ENCODE assay signal across 13 mouse cellular contexts in genomic region chr16:55698489-55698892, GRCm38 (mm10).
DNase-seq lines count a peak whose midpoint lies in the region; ATAC-seq and TF ChIP-seq lines count a peak whose summit lies in the region.
"Had no signal": no experiment of that assay in that cellular context is flagged by ENCODE, and none has a peak within 500 bp of the region (broad histone marks: within the 10 kb centered on the region; RNA-seq: fewer than 3 reads in every experiment).

No protein-coding gene starts in this region.

- H3K9ac ChIP-seq in lung, postnatal 0 days (replicated peaks; ENCODE audit: low read depth), result no peak overlapping the region
- H3K9ac ChIP-seq in stomach, postnatal 0 days (ENCODE audit: low read length), result no peak overlapping the region
- H3K9ac ChIP-seq: embryonic facial prominence, embryonic 15.5 days; liver, embryonic 14.5 days had no signal

- no peaks in the 10 kb centered on the region for H3K9me3 ChIP-seq in lung, postnatal 0 days (ENCODE audit: low read length)
- H3K9me3 ChIP-seq in stomach, postnatal 0 days (ENCODE audit: control insufficient read depth, low read length), result no peaks in the 10 kb centered on the region
- H3K9me3 ChIP-seq: embryonic facial prominence, embryonic 15.5 days had no signal

- H3K27ac ChIP-seq in lung, postnatal 0 days (ENCODE audit: low read length), result no peak overlapping the region
- H3K27ac ChIP-seq in stomach, postnatal 0 days (replicated peaks), result no peak overlapping the region
- H3K27ac ChIP-seq: embryonic facial prominence, embryonic 15.5 days; liver, embryonic 14.5 days had no signal

- no peak for TF ChIP-seq EP300 in lung, postnatal 0 days (IDR thresholded peaks at IDR 0.05)
- no peak for TF ChIP-seq EP300 in stomach, postnatal 0 days (optimal IDR thresholded peaks at IDR 0.05)

- peak; percentile 29 for DNase-seq in lung, postnatal 0 days (ENCODE audit: low spot score)
- no peak for DNase-seq in lung, adult 18-20 months
- peak; percentile 1 for DNase-seq in Muller cell, postnatal 12 days (ENCODE audit: inconsistent ontology term)
- DNase-seq in stomach, postnatal 0 days (ENCODE audit: low spot score), result no peak
- no peak for DNase-seq in urinary bladder, postnatal 25 days (ENCODE audit: low spot score)
- DNase-seq in MN1 (ENCODE audit: low spot score), result no peak
- DNase-seq: gastrocnemius, postnatal 14 days had no signal

- no peak overlapping the region for H3K4me3 ChIP-seq in lung, postnatal 0 days (ENCODE audit: low read depth, low read length)
- H3K4me3 ChIP-seq in stomach, postnatal 0 days (ENCODE audit: low read depth, low read length), result no peak overlapping the region
- H3K4me3 ChIP-seq: embryonic facial prominence, embryonic 15.5 days had no signal

- H3K4me2 ChIP-seq in lung, postnatal 0 days (replicated peaks; ENCODE audit: low read depth, low read length), result no peak overlapping the region
- no peak overlapping the region for H3K4me2 ChIP-seq in stomach, postnatal 0 days (replicated peaks; ENCODE audit: low read depth)
- H3K4me2 ChIP-seq: embryonic facial prominence, embryonic 15.5 days; midbrain, embryonic 11.5 days had no signal

- no peaks in the 10 kb centered on the region for H3K36me3 ChIP-seq in lung, postnatal 0 days (ENCODE audit: insufficient read depth, low read length)
- no peaks in the 10 kb centered on the region for H3K36me3 ChIP-seq in stomach, postnatal 0 days (ENCODE audit: control insufficient read depth, insufficient read depth, low read length)
- H3K36me3 ChIP-seq: embryonic facial prominence, embryonic 15.5 days had no signal

- TF ChIP-seq CTCF in lung, postnatal 0 days (IDR thresholded peaks at IDR 0.05), result no peak
- TF ChIP-seq CTCF in stomach, postnatal 0 days (IDR thresholded peaks at IDR 0.05; ENCODE audit: low read depth), result no peak

- 73% methylated on average over 3 of the region's 3 CpGs for WGBS in lung, postnatal 0 days
- 77% methylated on average over 3 of the region's 3 CpGs for WGBS in stomach, postnatal 0 days

- H3K4me1 ChIP-seq in lung, postnatal 0 days (ENCODE audit: insufficient read depth, low read depth, low read length), result no peaks in the 10 kb centered on the region
- H3K4me1 ChIP-seq in stomach, postnatal 0 days (replicated peaks; ENCODE audit: control insufficient read depth, insufficient read depth), result no peaks in the 10 kb centered on the region
- H3K4me1 ChIP-seq: embryonic facial prominence, embryonic 15.5 days had no signal

- H3K27me3 ChIP-seq in lung, postnatal 0 days (replicated peaks; ENCODE audit: insufficient read depth, low read length), result no peaks in the 10 kb centered on the region
- H3K27me3 ChIP-seq in stomach, postnatal 0 days (ENCODE audit: control insufficient read depth, insufficient read depth, low read length), result no peaks in the 10 kb centered on the region
- H3K27me3 ChIP-seq: embryonic facial prominence, embryonic 15.5 days had no signal

- no peak for ATAC-seq in lung, postnatal 0 days
- ATAC-seq in inflammation-experienced regulatory T-cells, adult 6 months, result peak; percentile 76
- ATAC-seq in neutrophil, adult 5-6 weeks (ENCODE audit: extremely low read depth, insufficient number of reproducible peaks, low FRiP score, poor library complexity, severe bottlenecking), result peak; percentile 88
- no peak for ATAC-seq in stomach, postnatal 0 days (ENCODE audit: low FRiP score, low TSS enrichment)
- ATAC-seq: forebrain, embryonic 16.5 days had no signal

Comparison
In these comparisons a context has a peak if more than half of its experiments do, and no peak if none do; other contexts are left out.
1. DNase-seq: peak in lung, postnatal 0 days (single experiment) and Muller cell, postnatal 12 days (single experiment); none in lung, adult 18-20 months (0 of 2), stomach, postnatal 0 days (single experiment), urinary bladder, postnatal 25 days (single experiment) and MN1 (single experiment).
2. ATAC-seq: peak in inflammation-experienced regulatory T-cells, adult 6 months (single experiment) and neutrophil, adult 5-6 weeks (single experiment); none in lung, postnatal 0 days (single experiment) and stomach, postnatal 0 days (single experiment).